Mouse (Mus musculus): ENCODE measurements at regions not wholly inside any gene's neighbourhood (a gene's known extent, or its start where the extent isn't known, plus 50 kb on each side); places are given as distances from the start of the nearest gene placed in this dataset.

- DNase-seq (ENCODE audit: extremely low spot score, low read depth, low spot score): no peak
Measured at GRCm38 (mm10) chrX:11486588-11486987, 159.0 kb downstream of the H2al1j start.

DNA sequence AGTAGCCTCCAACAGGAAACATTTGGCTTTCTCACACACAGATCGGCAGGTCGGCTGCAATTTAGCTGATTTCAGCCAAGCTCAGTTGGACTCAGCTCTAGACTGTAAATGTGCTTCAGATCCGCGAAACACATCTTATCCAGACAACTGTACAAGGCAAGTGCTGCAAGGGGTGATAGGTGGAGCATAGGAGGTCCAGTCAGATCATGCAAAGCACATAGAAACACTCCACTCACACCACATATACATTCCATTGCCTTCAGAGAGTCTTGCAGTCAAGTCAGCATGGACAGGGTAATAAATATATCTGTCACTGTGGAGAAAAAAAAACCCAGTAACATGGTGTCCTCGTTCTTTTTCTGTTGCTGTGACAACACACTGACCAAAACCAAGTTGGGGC is 160.3 kb downstream of the H2al1j start:
- no peak for DNase-seq (ENCODE audit: extremely low spot score, low read depth, low spot score)

GRCm38 (mm10) chrX:11490146-11490693 is 162.6 kb downstream of the H2al1j start:
- no peak for DNase-seq (ENCODE audit: extremely low spot score, low read depth, low spot score)

- no peak for DNase-seq (ENCODE audit: extremely low spot score, low read depth, low spot score)
Measured at GRCm38 (mm10) chrX:11491235-11491634, 163.6 kb downstream of the H2al1j start.

- no peak for DNase-seq (ENCODE audit: extremely low spot score, low read depth, low spot score)
Measured at GRCm38 (mm10) chrX:11491676-11492391, 164.2 kb downstream of the H2al1j start.

- DNase-seq (ENCODE audit: extremely low spot score, low read depth, low spot score): no peak
Measured at GRCm38 (mm10) chrX:11493526-11494245, 166.1 kb downstream of the H2al1j start.

GRCm38 (mm10) chrX:11494246-11494630 is 166.6 kb downstream of the H2al1j start:
- DNase-seq (ENCODE audit: extremely low spot score, low read depth, low spot score): no peak

- DNase-seq (ENCODE audit: extremely low spot score, low read depth, low spot score): no peak
Measured at GRCm38 (mm10) chrX:11512439-11512838, 184.8 kb downstream of the H2al1j start.

GRCm38 (mm10) chrX:11512928-11513327 is 185.3 kb downstream of the H2al1j start:
- no peak for DNase-seq (ENCODE audit: extremely low spot score, low read depth, low spot score)

- no peak for DNase-seq (ENCODE audit: extremely low spot score, low read depth, low spot score)
Measured at GRCm38 (mm10) chrX:11523791-11524190, 196.2 kb downstream of the H2al1j start.

GRCm38 (mm10) chrX:11525326-11525725 is 197.7 kb downstream of the H2al1j start:
- DNase-seq (ENCODE audit: extremely low spot score, low read depth, low spot score): no peak

DNA sequence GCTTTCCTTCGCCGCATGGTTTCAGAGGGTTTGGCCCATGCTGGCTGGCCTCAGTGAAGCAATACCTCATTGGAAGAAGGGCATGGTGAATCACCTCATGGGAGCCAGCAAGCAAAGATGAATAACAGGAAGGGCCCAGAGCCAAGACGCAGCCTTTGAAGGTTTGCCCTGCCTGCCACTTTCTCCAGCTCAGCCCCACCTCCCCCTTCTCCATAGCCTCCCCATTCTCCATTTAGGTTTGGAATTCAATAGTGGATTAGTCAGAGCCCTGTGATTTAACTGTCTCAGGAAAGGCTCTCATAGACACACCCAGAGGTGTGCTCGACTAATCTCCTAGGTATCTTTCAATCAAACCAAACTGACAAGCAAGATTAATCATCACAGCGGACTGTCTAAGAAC is 201.0 kb downstream of the H2al1j start:
- no peak for DNase-seq (ENCODE audit: extremely low spot score, low read depth, low spot score)

GRCm38 (mm10) chrX:11529221-11529620 is 201.6 kb downstream of the H2al1j start:
- DNase-seq (ENCODE audit: extremely low spot score, low read depth, low spot score): no peak

DNA sequence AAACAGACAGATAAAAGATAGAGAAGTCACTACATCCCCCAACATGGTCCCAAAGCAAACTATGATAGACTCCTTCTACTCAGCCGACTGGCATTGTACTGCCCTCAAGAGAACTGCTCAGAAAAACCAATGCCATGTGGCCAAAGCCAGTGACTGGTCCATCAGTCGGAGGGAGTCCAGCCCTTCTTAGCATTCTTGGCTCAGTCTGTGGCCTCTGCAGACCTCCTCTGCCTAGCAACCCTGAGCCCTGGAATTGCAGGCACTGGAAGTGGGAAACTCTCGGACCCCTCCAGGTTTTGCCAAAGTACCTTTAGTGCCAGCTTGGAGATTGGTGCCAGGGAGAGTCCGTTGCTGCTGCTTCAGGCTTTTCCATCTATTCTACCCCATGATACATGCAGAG is 205.2 kb downstream of the H2al1j start:
- DNase-seq (ENCODE audit: extremely low spot score, low read depth, low spot score): no peak

DNA sequence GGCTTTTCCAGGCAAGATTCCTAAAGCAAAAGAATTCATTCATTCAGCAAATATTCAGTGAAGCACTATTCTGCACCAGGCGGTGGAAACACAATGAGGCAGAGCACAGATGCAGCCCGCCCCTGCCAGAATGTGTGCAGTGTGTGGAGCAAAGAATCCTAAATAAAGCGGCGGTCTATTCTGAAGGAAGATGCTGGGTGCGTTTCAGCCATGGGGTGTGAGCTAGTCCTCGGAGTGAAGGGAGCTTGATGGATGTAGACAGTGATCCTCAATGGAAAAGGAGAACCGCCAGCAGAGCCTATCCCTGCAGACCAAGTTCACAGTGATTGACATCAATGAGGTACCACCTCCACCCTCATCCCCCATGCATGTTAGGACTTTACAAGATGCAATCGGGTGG is 206.2 kb downstream of the H2al1j start:
- no peak for DNase-seq (ENCODE audit: extremely low spot score, low read depth, low spot score)

DNA sequence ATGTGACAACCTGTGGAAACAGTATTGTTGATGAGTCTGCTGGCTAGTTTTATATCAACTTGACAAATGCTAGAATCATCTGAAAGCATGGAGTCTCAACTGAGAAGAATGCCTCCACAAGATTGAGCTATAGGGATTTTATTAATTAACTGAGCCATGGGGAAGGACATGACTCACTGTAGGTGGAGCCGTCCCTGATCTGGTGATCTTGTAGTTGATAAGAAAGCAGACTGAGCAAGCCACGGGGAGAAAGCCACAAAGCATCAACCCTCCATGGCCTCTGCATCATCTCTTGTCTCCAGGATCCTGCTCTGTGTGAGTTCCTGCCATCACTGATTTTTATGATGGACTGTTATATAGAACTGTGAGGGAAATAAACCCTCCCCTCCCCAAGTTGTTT is 213.4 kb downstream of the H2al1j start:
- DNase-seq (ENCODE audit: extremely low spot score, low read depth, low spot score): no peak

DNA sequence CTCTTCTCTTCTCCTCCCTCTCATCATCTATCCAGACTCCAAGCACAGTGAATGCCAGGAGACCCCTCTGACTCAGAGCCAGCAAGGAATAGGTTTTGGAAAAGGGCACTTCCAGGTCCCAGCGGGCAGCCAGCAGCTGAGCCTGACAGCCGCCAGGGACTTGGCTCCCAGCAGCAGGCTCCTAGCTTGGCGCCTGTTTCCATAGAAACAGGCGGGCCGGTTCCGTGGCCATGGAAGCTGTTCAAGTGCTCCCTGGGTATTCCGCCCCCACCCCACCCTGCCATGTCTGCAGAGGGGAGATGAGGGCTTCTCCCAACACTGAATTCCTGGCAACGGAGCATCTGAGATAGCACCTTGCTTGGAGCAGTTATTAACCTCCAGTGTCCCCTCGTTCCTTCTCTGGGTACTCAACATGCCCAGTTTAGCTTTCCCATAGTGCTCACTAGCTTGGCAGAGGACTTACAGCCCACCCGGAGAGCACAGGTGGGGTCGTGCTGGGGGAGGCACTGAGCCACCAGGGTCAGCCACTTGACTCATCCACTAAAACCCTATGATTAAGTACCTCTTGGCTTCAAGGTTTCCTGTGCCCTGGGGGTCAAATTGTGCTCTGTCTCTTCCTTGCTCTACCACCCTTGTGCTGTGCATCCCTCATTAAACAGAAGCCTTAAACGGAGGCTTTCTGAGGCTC is 222.7 kb downstream of the H2al1j start:
- no peak for DNase-seq (ENCODE audit: extremely low spot score, low read depth, low spot score)

GRCm38 (mm10) chrX:11552177-11552576 is 224.6 kb downstream of the H2al1j start:
- no peak for DNase-seq (ENCODE audit: extremely low spot score, low read depth, low spot score)

DNA sequence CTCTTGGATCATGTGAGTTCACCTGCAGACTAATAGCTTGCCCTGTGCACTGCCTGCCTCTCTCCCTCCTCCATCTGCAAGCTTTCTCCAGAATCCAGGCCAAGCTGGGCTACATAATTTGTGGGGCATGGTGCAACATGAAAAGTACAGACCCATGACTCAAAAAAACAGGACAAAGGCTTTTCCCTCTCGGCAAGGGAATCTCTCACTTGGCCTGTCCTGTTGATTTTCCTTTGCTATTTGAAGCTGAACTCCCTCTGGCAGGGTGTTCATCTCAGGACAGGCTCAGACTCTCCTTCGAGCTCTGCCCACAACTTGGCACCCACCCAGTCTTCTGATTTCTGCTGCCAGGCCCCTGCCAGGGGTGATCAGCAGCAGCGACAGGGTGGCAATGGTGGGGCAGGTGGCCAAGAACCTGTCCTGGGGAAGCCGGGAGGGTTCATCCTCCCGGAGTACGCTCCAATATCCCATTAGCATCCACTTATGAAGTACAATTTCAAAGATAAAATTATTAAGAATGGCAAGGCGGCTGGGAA is 227.5 kb downstream of the H2al1j start:
- DNase-seq (ENCODE audit: extremely low spot score, low read depth, low spot score): no peak

DNA sequence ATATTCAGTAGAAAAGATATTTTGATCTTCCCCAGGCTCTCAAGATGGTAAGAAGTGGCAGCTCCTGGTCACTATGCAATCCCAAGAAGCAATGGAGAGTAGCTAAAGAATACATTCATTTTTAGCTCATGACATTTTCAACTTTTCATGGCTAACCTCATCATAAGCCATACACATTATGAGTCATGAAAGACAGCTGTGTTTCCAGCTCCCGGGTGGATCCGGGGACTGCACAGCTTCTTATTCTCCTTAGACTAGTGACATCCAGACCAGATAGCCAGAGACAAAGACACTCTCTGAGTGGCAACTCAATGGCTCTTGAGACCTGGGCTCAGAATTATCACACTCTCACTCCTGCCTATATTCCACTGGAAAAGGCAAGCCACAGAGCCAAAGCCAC is 230.6 kb downstream of the H2al1j start:
- DNase-seq (ENCODE audit: extremely low spot score, low read depth, low spot score): no peak

DNA sequence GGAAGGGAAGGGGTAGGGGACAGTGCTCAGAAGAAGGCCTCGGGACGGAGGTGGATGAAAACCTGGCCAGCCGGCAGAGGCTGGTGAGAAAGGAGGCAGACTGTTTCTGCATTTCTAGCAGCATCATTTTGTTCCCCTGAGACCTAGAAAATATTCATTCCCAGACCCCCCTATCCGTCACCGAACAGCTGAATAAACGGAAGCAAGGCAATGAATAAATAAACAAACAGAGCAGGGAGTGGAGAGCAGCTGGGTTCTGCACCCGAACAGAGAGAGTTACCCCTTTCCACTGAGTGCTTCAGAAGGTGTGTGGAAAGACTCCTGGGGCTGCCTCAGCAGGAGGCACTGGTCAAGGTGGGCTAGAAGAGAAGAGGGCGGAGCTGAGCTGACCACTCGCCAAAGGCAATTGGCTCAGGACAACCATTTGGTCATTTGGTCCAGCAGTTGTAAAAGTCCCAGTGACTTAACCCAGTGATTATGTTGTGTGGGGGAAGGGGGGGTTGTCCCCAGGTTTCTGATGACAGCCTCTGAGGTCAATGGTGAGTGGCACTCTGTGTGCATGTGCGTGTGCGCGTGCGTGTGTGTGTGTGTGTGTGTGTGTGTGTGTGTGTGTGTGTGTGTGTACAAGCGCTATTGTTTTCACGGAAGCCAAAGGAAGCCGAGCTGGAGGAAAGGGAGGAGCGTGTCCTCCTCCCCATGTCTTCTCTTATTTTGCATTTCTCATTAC is 233.1 kb downstream of the H2al1j start:
- DNase-seq (ENCODE audit: extremely low spot score, low read depth, low spot score): no peak
